Mouse (Mus musculus) kidney, adult 2 months (tissue): ENCODE measurements around the gene Tcte3.

Experiments used
- CTCF ChIP-seq: fragments of 200-500 bp; conservative IDR thresholded peaks from 2 replicates; pipeline ENCODE4 v1.5.1; 2011; ENCODE audit warnings: low read depth, mild to moderate bottlenecking, control low read depth, low read length, moderate library complexity, mixed read lengths; ENCODE audit not compliant: insufficient read depth, insufficient read length
- POLR2A ChIP-seq: fragments of 200-500 bp; IDR thresholded peaks from one replicate; pipeline ENCODE4 v1.6.1; 2011; ENCODE audit warnings: low read depth, low read length, control low read depth

- no peak for TF ChIP-seq CTCF
- TF ChIP-seq POLR2A = no peak
Measured at GRCm38 (mm10) chr17:15066066-15066465, 24.8 kb upstream of the Tcte3 start.
